Mouse (Mus musculus): ENCODE measurements around the gene Lman1l. TPM values are rescaled to one million over a fixed set of nuclear protein-coding genes. Genes with fewer than 3 reads are reported as not detected.
A peak's percentile ranks its signal among the peaks of the same experiment; 100 is the strongest.

Lman1l gene
- polyA plus RNA-seq, 1 experiment from 2014 or later = not detected

DNA sequence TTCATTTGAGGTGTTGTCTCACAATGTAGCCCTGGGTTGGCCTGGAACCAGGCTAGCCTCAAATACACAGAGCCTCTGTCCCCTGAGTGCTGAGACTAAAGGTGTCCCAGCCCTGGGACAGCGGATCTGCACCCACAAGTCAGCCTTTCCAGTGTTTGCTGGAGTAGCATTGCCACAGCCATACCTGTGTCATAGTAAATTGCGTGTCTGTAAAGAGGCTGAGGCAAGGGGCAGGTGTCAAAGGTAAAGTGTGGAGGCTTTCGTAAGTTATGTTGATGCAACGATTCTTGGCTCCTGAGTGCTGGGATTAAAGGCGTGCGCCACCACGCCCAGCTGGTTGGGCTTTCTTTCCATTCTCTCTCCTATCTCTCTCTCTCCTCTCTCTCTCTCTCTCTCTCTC, 44.0 kb upstream of the Lman1l start:
- 0 out of 2 replicates have a peak, but pooled peaks have one; percentile 36 for ATAC-seq (ENCODE audit: low FRiP score, low TSS enrichment)
- no peaks in the 10 kb centered on the region for H3K4me1 ChIP-seq (replicated peaks; ENCODE audit: control insufficient read depth, insufficient read depth)
- TF ChIP-seq EP300 (optimal IDR thresholded peaks at IDR 0.05) (no peak), CTCF (IDR thresholded peaks at IDR 0.05; ENCODE audit: low read depth) (no peak)
- H3K36me3 ChIP-seq (ENCODE audit: control insufficient read depth, insufficient read depth, low read length) = no peaks in the 10 kb centered on the region
- no peaks in the 10 kb centered on the region for H3K9me3 ChIP-seq (ENCODE audit: control insufficient read depth, low read length)
- WGBS = 33% methylated on average over 7 of the region's 7 CpGs
- H3K27me3 ChIP-seq (ENCODE audit: control insufficient read depth, insufficient read depth, low read length) = no peaks in the 10 kb centered on the region
- H3K27ac ChIP-seq (replicated peaks) = no peak overlapping the region
- no peak overlapping the region for H3K4me3 ChIP-seq (ENCODE audit: low read depth, low read length)
- no peak for DNase-seq (ENCODE audit: low spot score)
- no peak overlapping the region for H3K4me2 ChIP-seq (replicated peaks; ENCODE audit: low read depth)
- H3K9ac ChIP-seq (ENCODE audit: low read length) = no peak overlapping the region

DNA sequence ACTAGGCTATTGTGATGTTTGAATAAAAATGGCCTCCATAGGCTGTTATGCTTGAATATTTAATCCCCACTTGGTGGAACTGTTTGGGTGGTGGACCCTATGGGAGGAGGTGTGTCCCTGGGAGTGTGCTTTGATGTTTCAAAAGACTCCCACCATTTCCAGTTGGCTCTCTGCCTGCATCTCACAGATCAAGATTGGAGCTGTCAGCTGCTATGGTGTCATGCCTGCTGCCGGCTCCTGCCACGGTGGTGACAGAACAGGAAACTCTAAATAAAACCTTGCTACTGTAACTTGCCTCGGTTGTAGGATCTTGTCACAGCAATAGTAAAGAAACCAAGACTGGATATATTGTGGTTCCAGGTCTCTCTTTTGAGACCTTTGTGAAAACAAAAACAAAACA, 41.0 kb upstream of the Lman1l start:
- Histone ChIP-seq H3K36me3 (ENCODE audit: control insufficient read depth, insufficient read depth, low read length) (no peaks in the 10 kb centered on the region), H3K27ac (replicated peaks) (no peak overlapping the region), H3K27me3 (ENCODE audit: control insufficient read depth, insufficient read depth, low read length) (no peaks in the 10 kb centered on the region), H3K9ac (ENCODE audit: low read length) (no peak overlapping the region), H3K4me2 (replicated peaks; ENCODE audit: low read depth) (no peak overlapping the region), H3K9me3 (ENCODE audit: control insufficient read depth, low read length) (no peaks in the 10 kb centered on the region), H3K4me1 (replicated peaks; ENCODE audit: control insufficient read depth, insufficient read depth) (no peaks in the 10 kb centered on the region), H3K4me3 (ENCODE audit: low read depth, low read length) (no peak overlapping the region)
- WGBS = 43% methylated on average over 3 of the region's 3 CpGs
- DNase-seq (ENCODE audit: low spot score) = no peak
- no peak for ATAC-seq (ENCODE audit: low FRiP score, low TSS enrichment)
- TF ChIP-seq CTCF (IDR thresholded peaks at IDR 0.05; ENCODE audit: low read depth) = no peak
- no peak for TF ChIP-seq EP300 (optimal IDR thresholded peaks at IDR 0.05)

DNA sequence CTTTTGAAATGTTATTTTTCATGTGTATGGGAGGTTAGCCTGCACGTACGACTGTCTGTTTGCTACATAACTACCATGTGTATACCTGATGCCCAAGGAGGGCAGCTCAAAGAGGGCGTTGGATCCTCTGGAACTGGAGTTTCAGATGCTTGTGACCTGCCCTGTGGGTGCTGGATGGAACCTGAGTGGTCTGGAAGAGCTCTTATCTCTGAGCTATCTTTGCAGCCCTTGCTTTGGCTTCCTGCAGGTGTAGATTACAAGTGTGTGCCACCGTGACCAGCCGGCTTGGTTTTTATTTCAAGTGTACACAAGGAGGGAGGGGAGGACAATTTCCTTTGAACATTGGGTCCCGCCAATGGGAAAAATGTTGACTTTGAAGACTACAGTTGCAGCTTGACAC, 39.9 kb upstream of the Lman1l start:
- H3K4me2 ChIP-seq (replicated peaks; ENCODE audit: low read depth) = no peak overlapping the region
- H3K4me1 ChIP-seq (replicated peaks; ENCODE audit: control insufficient read depth, insufficient read depth) = no peaks in the 10 kb centered on the region
- WGBS = 60% methylated on average over 6 of the region's 6 CpGs
- H3K4me3 ChIP-seq (ENCODE audit: low read depth, low read length) = no peak overlapping the region
- ATAC-seq (ENCODE audit: low FRiP score, low TSS enrichment) = no peak
- no peak overlapping the region for H3K27ac ChIP-seq (replicated peaks)
- H3K27me3 ChIP-seq (ENCODE audit: control insufficient read depth, insufficient read depth, low read length) = no peaks in the 10 kb centered on the region
- H3K9ac ChIP-seq (ENCODE audit: low read length) = no peak overlapping the region
- no peak for DNase-seq (ENCODE audit: low spot score)
- no peak for TF ChIP-seq EP300 (optimal IDR thresholded peaks at IDR 0.05)
- TF ChIP-seq CTCF (IDR thresholded peaks at IDR 0.05; ENCODE audit: low read depth) = no peak
- H3K36me3 ChIP-seq (ENCODE audit: control insufficient read depth, insufficient read depth, low read length) = no peaks in the 10 kb centered on the region
- no peaks in the 10 kb centered on the region for H3K9me3 ChIP-seq (ENCODE audit: control insufficient read depth, low read length)

DNA sequence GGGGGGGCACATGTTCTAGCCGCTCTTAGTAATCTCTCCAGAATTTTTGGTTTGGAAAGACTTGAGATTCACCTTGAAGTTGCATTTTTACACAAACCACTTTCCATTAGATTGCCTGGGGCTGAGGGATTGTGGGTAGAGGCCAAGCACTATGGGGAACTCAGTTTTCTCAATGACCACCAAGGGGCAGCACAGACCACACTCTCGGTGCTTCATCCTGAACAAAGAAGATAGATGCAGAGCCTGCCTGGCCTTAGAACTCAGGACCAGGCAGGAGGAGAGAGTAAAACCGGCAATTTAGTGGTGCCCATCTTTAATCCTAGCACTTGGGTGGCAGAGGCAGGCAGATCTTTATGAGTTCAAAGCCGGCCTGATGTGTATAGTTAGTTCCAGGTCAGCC, 39.2 kb upstream of the Lman1l start:
- Histone ChIP-seq H3K9ac (ENCODE audit: low read length) (no peak overlapping the region), H3K27me3 (ENCODE audit: control insufficient read depth, insufficient read depth, low read length) (no peaks in the 10 kb centered on the region), H3K4me3 (ENCODE audit: low read depth, low read length) (no peak overlapping the region), H3K4me1 (replicated peaks; ENCODE audit: control insufficient read depth, insufficient read depth) (no peaks in the 10 kb centered on the region), H3K36me3 (ENCODE audit: control insufficient read depth, insufficient read depth, low read length) (no peaks in the 10 kb centered on the region), H3K4me2 (replicated peaks; ENCODE audit: low read depth) (no peak overlapping the region), H3K9me3 (ENCODE audit: control insufficient read depth, low read length) (no peaks in the 10 kb centered on the region), H3K27ac (replicated peaks) (no peak overlapping the region)
- peak; percentile 62 for ATAC-seq (ENCODE audit: low FRiP score, low TSS enrichment)
- TF ChIP-seq EP300 (optimal IDR thresholded peaks at IDR 0.05) (no peak), CTCF (IDR thresholded peaks at IDR 0.05; ENCODE audit: low read depth) (peak; percentile 92)
- DNase-seq (ENCODE audit: low spot score) = peak; percentile 81
- WGBS = 25% methylated on average over 4 of the region's 4 CpGs

GRCm38 (mm10) chr9:57658970-57659369, 38.4 kb upstream of the Lman1l start:
- Histone ChIP-seq H3K27ac (replicated peaks) (no peak overlapping the region), H3K9me3 (ENCODE audit: control insufficient read depth, low read length) (no peaks in the 10 kb centered on the region), H3K36me3 (ENCODE audit: control insufficient read depth, insufficient read depth, low read length) (no peaks in the 10 kb centered on the region), H3K27me3 (ENCODE audit: control insufficient read depth, insufficient read depth, low read length) (no peaks in the 10 kb centered on the region), H3K4me3 (ENCODE audit: low read depth, low read length) (no peak overlapping the region), H3K4me1 (replicated peaks; ENCODE audit: control insufficient read depth, insufficient read depth) (no peaks in the 10 kb centered on the region), H3K9ac (ENCODE audit: low read length) (no peak overlapping the region), H3K4me2 (replicated peaks; ENCODE audit: low read depth) (no peak overlapping the region)
- ATAC-seq (ENCODE audit: low FRiP score, low TSS enrichment) = no peak
- WGBS = 88% methylated on average over 4 of the region's 4 CpGs
- DNase-seq (ENCODE audit: low spot score) = no peak
- peak; percentile 33; the same call in 1 of the 2 replicates for TF ChIP-seq CTCF (IDR thresholded peaks at IDR 0.05; ENCODE audit: low read depth)
- no peak for TF ChIP-seq EP300 (optimal IDR thresholded peaks at IDR 0.05)

DNA sequence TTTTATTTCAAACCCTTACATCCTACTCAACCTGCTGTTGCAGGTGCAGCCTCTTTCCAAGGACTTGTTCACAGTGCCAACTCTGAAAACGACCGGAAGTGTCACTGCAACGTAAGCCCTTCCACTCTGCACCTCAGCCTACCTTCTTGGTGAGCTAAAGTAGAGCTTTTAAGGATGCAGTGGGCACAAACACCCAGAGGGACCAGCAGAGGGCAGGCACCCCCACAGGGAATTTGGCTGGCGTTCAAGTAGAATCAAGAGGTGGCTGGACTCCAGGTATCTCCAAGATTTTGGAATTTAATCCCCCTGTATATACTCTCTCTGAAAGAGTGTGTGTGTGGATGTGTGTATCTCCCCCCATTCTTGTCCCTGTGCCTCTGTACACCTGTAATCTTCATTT, 37.3 kb upstream of the Lman1l start:
- WGBS = 48% methylated on average over 4 of the region's 4 CpGs
- Histone ChIP-seq H3K27ac (replicated peaks) (no peak overlapping the region), H3K9me3 (ENCODE audit: control insufficient read depth, low read length) (no peaks in the 10 kb centered on the region), H3K4me1 (replicated peaks; ENCODE audit: control insufficient read depth, insufficient read depth) (no peaks in the 10 kb centered on the region), H3K4me2 (replicated peaks; ENCODE audit: low read depth) (no peak overlapping the region), H3K27me3 (ENCODE audit: control insufficient read depth, insufficient read depth, low read length) (no peaks in the 10 kb centered on the region), H3K9ac (ENCODE audit: low read length) (no peak overlapping the region), H3K4me3 (ENCODE audit: low read depth, low read length) (no peak overlapping the region), H3K36me3 (ENCODE audit: control insufficient read depth, insufficient read depth, low read length) (no peaks in the 10 kb centered on the region)
- DNase-seq (ENCODE audit: low spot score) (no peak), ATAC-seq (ENCODE audit: low FRiP score, low TSS enrichment) (no peak)
- no peak for TF ChIP-seq EP300 (optimal IDR thresholded peaks at IDR 0.05)
- peak; percentile 41 for TF ChIP-seq CTCF (IDR thresholded peaks at IDR 0.05; ENCODE audit: low read depth)
